Mouse (Mus musculus): ENCODE results near the gene Rcbtb2. TPM values are rescaled to one million over a fixed set of nuclear protein-coding genes. Genes with fewer than 3 reads are reported as not detected.
"Not testable (repeated sequence)": the region's sequence is repeated elsewhere in the genome, so short reads cannot be mapped to it uniquely, and the experiment has no call there.

Gene Rcbtb2
- total RNA-seq (2017): 50.0 to 78.5 TPM (median 57.1 TPM) in 3 replicates

DNA sequence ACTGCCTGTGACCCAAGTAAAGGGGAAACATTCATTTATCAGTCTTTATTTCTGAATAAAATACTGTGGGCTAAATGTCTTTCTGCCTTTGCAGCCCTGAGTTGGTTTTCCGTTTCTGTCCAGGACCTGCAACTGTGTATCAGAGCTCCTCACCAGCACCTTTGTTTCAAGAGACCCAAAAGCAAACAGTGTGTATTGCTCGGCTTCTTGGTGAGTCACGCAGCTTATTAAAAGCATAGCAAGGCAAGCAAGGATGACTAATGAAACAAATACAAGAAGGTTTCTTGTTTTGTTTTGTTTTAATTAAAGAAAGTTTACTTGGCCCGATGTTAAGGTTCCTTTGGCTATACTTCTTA lies at the start of gene Rcbtb2:
Gene Rcbtb2, plus strand, starts transcription at position 115 of the 356 bp plus-strand sequence.
- no peak for ATAC-seq (replicated peaks; ENCODE audit: insufficient number of reproducible peaks, low FRiP score, low TSS enrichment, poor library complexity, severe bottlenecking)

- ATAC-seq (replicated peaks; ENCODE audit: insufficient number of reproducible peaks, low FRiP score, low TSS enrichment, poor library complexity, severe bottlenecking): no peak
Measured at GRCm38 (mm10) chr14:73083563-73083962, 39.3 kb upstream of the Rcbtb2 start.

DNA sequence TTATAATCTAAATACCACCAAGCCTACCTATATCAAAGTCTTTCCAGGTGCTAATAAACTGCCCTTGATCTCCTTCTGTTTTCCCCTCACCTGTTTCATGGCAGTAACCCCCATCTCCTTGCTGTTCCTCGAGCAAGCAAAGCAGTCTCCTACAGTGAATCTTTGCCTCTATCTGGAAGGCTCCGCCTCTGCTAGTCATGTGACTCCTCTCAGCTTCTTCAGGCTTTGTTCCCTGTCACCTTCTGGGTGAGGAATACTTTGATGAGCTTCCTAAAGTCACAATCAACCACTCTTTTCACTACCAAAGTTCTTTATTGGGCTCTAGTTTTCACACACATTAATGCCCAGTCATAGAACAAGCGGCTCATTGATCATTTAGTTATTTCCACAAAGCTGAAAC lies 36.4 kb upstream of the Rcbtb2 start:
- ATAC-seq (replicated peaks; ENCODE audit: insufficient number of reproducible peaks, low FRiP score, low TSS enrichment, poor library complexity, severe bottlenecking): no peak

GRCm38 (mm10) chr14:73087247-73087646 lies 35.6 kb upstream of the Rcbtb2 start:
- no peak for ATAC-seq (replicated peaks; ENCODE audit: insufficient number of reproducible peaks, low FRiP score, low TSS enrichment, poor library complexity, severe bottlenecking)

- ATAC-seq (replicated peaks; ENCODE audit: insufficient number of reproducible peaks, low FRiP score, low TSS enrichment, poor library complexity, severe bottlenecking): no peak
Measured at GRCm38 (mm10) chr14:73087746-73088145, 35.1 kb upstream of the Rcbtb2 start.

DNA sequence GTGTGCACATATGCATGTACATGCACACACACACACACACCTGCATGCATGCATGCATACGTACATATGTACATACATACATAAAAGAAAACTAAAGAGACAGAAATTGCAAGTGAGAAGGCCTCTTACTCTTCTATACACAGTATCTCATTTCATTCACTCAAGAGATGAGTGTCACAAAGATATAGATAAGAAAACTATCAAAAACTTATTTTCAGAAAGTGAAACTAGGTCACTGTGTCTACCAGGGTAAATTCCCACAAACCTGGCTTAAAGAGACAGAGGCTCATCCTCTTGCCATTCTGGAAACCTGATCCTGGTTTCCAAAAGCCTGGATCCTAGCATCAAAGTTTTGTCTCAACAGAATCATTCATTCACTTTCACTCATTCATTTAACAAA lies 34.6 kb upstream of the Rcbtb2 start:
- ATAC-seq (replicated peaks; ENCODE audit: insufficient number of reproducible peaks, low FRiP score, low TSS enrichment, poor library complexity, severe bottlenecking): no peak

- no peak for ATAC-seq (replicated peaks; ENCODE audit: insufficient number of reproducible peaks, low FRiP score, low TSS enrichment, poor library complexity, severe bottlenecking)
Measured at GRCm38 (mm10) chr14:73092871-73093270, 30.0 kb upstream of the Rcbtb2 start.

- no peak for ATAC-seq (replicated peaks; ENCODE audit: insufficient number of reproducible peaks, low FRiP score, low TSS enrichment, poor library complexity, severe bottlenecking)
Measured at GRCm38 (mm10) chr14:73094802-73095550, 27.9 kb upstream of the Rcbtb2 start.

DNA sequence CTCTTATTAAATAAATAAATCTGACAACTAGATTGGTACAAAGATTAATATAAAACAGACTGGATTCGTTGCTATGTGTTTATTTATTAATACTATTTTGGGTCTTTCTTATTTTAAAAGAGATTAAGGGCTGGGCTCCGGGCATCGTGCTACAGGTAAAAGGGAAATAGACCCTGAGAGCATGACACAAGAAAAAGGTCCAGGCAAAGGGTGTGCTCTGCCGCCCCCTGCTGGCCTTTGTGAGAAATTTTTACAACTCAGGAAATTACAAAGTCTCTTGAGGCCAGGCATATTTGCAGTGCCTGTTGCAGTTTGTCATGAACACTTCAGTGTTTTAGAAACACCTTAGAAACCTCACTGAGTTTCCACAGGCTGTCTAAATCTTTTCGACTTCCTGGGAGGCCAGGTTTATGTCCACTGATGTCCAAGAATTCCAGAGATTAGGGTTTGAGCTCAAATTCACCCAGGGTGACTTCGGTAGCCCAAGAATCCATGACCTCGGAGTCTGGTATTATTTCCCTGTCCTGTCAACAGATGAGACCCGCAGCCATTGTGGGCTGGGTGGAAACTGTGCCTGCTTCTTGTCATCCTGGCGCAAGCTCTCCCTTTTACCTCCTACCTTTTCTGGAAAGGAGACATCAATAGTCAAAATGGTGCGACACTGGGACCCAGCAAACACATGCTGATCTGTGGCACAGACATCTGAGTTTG lies 24.0 kb upstream of the Rcbtb2 start:
- peak; percentile 74 for ATAC-seq (replicated peaks; ENCODE audit: insufficient number of reproducible peaks, low FRiP score, low TSS enrichment, poor library complexity, severe bottlenecking)

GRCm38 (mm10) chr14:73102270-73102865 lies 20.5 kb upstream of the Rcbtb2 start:
- no peak for ATAC-seq (replicated peaks; ENCODE audit: insufficient number of reproducible peaks, low FRiP score, low TSS enrichment, poor library complexity, severe bottlenecking)

GRCm38 (mm10) chr14:73102986-73103385 lies 19.9 kb upstream of the Rcbtb2 start:
- not testable (repeated sequence) for ATAC-seq (replicated peaks; ENCODE audit: insufficient number of reproducible peaks, low FRiP score, low TSS enrichment, poor library complexity, severe bottlenecking)

- no peak for ATAC-seq (replicated peaks; ENCODE audit: insufficient number of reproducible peaks, low FRiP score, low TSS enrichment, poor library complexity, severe bottlenecking)
Measured at GRCm38 (mm10) chr14:73104913-73105312, 17.9 kb upstream of the Rcbtb2 start.

GRCm38 (mm10) chr14:73105407-73106185 lies 17.2 kb upstream of the Rcbtb2 start:
- peak; percentile 75 for ATAC-seq (replicated peaks; ENCODE audit: insufficient number of reproducible peaks, low FRiP score, low TSS enrichment, poor library complexity, severe bottlenecking)

DNA sequence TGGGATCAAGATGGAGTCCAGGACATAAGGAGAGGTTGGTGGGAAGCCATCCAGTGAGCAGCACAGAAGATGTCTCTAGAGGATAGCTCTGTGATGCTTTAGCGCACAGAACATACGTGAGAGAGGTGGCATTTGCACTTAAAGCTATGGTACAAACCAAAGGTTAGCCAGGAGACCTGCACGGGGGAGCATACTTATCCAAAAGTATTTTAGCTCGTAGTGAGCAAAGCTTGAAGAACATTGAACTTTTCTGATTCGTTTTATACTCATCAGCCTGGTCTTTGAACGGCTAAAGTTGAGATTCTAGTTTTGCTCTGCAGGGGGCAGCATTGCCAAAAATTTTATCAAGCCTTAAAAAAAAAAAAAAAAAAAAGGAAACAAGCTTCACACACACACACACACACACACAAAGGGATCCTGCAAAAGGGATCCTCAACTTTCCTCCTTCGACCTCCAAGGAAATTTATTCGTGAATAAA lies 16.6 kb upstream of the Rcbtb2 start:
- ATAC-seq (replicated peaks; ENCODE audit: insufficient number of reproducible peaks, low FRiP score, low TSS enrichment, poor library complexity, severe bottlenecking): no peak; the same call in 1 of the 2 replicates

GRCm38 (mm10) chr14:73106957-73107356 lies 15.9 kb upstream of the Rcbtb2 start:
- ATAC-seq (replicated peaks; ENCODE audit: insufficient number of reproducible peaks, low FRiP score, low TSS enrichment, poor library complexity, severe bottlenecking): no peak

DNA sequence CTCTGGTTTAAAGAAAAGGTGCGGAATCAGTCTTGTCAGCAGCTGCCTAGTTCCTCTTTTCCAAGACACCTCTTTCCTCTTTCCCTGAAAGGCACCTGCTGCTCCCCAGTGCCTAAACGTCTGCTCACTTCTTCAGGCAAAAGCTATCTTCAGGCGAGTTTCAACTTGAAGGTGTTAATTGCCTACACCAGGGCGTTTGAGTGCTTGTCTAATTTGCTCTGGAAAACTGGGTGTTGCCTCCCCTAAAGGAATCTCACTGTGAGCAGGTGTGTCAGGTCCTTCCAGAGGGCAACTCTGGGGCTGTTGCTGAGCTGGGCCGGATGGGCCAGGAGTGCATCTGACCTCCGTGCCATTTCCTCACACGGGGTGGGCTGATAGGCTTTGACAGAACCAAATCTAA lies 15.5 kb upstream of the Rcbtb2 start:
- no peak for ATAC-seq (replicated peaks; ENCODE audit: insufficient number of reproducible peaks, low FRiP score, low TSS enrichment, poor library complexity, severe bottlenecking)

DNA sequence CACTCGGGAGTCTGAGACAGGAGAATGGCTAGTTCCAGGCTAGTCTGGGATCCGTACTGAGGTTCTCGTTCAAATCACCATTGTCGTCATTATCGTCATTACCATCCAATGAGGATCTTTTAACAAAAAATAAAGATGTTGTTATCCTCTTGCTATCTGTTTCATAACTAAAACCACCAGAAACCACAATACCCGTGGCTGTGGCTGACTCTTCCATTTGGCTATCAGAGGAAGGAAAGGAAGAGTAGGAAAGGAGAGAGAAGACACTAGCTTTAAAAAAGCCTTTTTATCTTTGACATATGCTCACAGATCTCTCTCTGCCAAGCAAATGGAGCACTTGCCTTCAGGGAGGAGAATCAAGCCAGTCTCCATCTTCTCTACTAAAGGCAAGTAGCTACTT lies 14.9 kb upstream of the Rcbtb2 start:
- no peak for ATAC-seq (replicated peaks; ENCODE audit: insufficient number of reproducible peaks, low FRiP score, low TSS enrichment, poor library complexity, severe bottlenecking)

DNA sequence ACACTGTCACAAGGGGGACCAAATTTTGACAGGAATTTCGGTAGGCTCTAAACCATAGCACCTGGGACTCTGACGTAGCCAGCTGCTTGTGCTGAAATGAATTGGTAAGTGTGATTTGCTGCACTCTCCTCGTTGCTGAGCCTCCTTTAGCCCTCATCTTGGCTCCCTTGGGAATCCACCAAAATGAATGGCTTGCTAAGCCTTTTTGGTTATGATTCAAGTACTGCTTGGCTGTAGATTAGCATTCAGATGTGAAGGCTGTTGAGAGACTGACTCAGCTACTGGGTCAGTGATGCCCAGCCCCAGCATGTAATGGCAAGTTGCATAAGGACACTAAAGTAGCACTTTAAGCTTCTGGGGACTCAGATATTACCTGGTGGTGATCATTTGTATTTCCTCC lies 12.2 kb upstream of the Rcbtb2 start:
- no peak for ATAC-seq (replicated peaks; ENCODE audit: insufficient number of reproducible peaks, low FRiP score, low TSS enrichment, poor library complexity, severe bottlenecking)

DNA sequence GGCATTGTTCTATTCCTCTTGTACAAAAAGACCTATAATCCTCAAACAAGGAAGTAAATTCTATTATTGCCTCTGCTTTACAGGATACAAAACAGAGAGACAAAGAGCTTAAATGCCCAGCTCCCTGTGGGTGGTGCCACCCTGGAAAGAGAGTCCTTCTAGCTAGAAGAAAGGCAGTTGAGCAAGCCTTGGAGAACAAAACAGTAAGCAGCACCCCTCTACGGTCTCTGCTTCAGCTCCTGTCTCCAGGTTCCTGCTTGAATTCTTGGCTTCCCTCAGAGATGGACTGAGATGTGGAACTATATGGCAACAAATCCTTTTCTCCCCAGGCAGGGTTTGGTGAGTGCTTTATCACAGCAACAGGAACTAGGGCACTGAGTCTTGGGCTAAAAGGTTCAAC lies 11.7 kb upstream of the Rcbtb2 start:
- ATAC-seq (replicated peaks; ENCODE audit: insufficient number of reproducible peaks, low FRiP score, low TSS enrichment, poor library complexity, severe bottlenecking): no peak

All from monocyte, adult 5-6 weeks (primary cell).